Mouse (Mus musculus) kidney, adult 8-10 months (tissue): ENCODE data around the gene Klrb1.

Experiments used
- DNase-seq, 2 experiments: peaks; one replicate each; pipeline ENCODE4 v3.0.0; 2022

Gene Klrb1

DNA sequence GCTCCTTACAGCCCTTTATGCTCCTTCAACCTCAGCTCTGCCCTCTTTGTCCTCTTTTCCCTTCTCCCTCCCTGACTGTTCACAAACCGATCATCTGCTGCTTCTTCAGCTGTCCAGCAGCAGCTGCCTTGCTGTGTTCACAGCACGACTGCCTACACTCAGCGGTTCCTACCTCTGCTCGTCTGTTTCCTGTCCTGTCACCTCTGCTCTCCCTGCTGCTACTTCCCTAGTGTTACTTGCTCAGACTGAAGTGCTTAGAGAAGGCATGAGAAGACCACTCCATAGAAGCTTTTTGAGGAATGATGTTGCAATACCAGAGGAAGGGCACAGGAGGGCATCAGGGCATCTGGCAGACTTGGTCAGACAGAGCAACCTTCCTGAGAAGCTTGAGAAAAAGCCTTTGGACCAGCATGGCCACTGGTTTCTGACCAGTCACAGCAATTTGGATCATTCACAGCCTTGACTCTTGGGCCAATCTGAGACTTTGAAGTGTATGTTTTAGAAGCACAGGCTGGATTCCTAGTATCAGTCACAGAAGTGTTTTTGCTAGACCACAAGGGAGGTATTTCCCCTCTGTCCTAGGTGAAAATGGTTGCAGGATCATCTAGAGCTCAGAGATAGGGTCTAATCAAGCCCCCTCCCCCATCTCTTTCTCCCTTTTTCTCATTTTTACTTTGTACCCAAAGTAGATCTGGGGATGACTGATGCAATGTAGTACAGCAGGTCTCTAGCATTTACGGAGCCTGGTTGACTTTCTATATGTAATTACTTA is 11.2 kb upstream of the Klrb1 start:
- no peak for DNase-seq

DNA sequence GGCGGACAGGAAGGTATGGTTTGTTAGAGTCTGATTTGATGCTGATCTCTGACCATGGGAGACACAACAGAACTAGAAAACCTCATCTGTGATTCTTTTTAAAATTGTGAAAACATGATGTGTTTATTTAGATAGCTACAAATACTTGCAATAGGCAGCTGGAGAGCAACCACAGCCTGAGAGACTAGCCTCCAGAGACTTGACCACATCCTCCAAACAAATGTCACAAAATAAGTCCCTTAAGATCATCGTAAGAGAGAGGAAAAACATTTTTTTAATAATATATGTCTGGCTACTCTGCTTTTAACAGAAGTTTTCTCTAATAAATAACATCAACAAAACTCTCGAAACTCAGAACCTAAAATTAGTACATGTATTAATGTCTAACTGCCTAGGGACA is 9.2 kb upstream of the Klrb1 start:
- no peak for DNase-seq

DNA sequence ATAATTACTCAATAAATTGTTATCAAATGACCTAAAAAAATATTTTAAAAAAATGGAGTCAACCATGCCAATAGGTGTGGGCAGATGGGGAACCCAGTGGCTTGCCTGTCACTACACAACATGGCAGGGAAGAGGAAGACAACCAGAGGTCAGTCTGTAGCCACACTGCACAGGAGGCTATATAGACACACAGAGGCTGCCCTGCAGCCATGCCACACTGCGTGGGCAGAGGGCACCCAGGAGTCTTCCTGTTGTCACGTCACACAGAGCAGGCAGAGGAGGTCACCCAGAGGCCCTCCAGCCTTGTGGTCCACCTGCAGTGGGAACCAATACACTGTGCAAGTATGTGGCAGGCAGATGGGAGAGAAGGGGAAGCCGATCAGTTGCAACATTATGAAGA is 21.2 kb downstream of the Klrb1 start:
- no peak for DNase-seq

DNA sequence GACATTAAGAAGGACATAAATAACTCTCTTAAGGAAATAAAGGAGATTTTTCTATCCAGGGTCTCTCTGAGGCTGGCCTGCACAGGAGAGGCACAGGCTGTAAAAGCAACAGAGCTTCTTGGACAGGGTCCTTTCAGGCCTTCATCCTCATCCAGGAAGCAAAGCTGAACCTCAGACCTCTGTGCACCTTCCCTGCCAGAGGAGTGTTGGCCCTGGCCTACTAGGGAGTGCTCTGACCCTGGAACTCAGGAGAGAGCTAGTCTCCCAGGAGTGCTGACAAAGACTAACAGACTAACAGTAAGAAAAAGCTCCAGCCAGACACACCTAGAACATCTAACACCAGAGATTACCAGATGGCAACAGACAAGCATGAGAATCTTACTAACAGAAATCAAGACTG is 43.3 kb downstream of the Klrb1 start:
- no peak for DNase-seq

DNA sequence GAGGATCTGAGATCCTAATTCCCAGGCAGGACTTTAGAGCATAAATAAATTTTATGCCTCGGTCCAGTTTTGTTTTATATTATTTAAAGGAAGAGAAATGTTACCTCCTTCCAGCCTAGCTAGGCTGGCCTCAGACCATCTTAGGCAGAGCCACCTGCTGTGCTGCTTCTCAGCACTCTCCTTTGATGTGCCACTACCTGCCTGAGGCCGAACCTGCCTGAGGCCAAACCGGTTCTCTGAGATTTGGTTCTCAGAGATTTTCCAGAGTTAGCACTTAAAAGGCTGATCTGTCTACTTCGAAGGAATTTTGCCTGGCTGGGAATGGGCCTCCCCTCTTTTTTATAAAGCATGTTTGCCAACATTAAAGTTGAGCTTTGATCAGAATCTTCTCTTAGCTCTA is 52.9 kb downstream of the Klrb1 start:
- no peak for DNase-seq

DNA sequence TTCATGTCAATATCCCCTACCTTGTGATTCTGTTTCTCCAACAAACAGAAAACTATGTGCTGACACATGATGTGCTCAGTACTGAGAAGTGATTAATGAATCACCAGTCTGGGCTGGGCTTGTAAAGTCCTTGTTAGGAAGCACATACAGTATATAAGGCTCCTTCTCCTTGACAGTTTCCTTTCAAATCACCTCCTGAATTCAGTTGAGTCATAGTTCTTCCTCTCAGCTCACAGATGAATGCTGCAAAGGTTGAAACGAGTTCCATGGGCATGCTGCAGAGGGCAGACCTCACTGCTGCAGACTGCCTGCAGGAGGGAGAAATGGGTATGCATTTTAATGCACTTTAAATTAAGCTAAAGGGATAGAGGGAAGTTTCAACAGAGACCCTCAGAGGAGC is 60.7 kb downstream of the Klrb1 start, which contains the start of gene Clec2h:
Gene Clec2h (plus strand): TSS at position 180 of the 400 bp plus-strand sequence.
- peak; percentile 31 to 68 for DNase-seq

DNA sequence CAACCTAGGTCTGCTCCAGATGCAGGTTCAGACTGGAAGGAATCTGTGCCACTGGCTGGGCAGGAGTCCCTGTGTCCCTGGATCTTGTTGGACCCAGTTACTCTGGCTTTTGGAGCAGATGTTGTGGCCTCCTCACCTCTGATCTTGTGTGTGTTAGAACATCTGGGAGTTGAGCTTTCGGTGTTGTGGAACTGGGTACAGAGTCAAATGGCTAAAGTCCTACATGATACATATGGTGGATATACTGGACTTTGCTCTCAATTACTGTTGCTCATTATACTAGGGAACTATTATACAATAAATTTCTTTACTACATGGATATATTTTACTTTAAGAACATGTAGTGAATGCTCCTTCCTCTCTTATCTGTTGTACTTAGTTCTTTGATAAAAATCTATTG is 61.6 kb downstream of the Klrb1 start:
- DNase-seq: no peak
